Mouse (Mus musculus) right cerebral cortex, postnatal 10 days (tissue): ENCODE measurements at regions not wholly inside any gene's neighbourhood (a gene's known extent, or its start where the extent isn't known, plus 50 kb on each side); places are given as distances from the start of the nearest gene placed in this dataset.
"Not testable (repeated sequence)": the region's sequence is repeated elsewhere in the genome, so short reads cannot be mapped to it uniquely, and the experiment has no call there.

Source experiments
- DNase-seq, 2 experiments: peaks; one replicate each; pipeline ENCODE4 v3.0.0; 2021; ENCODE audit warnings: low spot score in 2 of 2

- no peak for DNase-seq
Observed at GRCm38 (mm10) chr7:113010150-113010549, 56.4 kb downstream of the Rassf10 start.

- no peak for DNase-seq
Observed at GRCm38 (mm10) chr7:113017092-113017755, 63.5 kb downstream of the Rassf10 start.

GRCm38 (mm10) chr7:113021412-113021811, 67.7 kb downstream of the Rassf10 start:
- DNase-seq: no peak

- DNase-seq: no peak
Observed at GRCm38 (mm10) chr7:113022516-113022915, 68.8 kb downstream of the Rassf10 start.

GRCm38 (mm10) chr7:113025758-113026157, 72.0 kb downstream of the Rassf10 start:
- no peak for DNase-seq

- no peak for DNase-seq
Observed at GRCm38 (mm10) chr7:113026290-113027075, 72.7 kb downstream of the Rassf10 start.

- no peak for DNase-seq
Observed at GRCm38 (mm10) chr7:113027125-113027801, 73.5 kb downstream of the Rassf10 start.

GRCm38 (mm10) chr7:113030053-113030752, 76.4 kb downstream of the Rassf10 start:
- no peak for DNase-seq

GRCm38 (mm10) chr7:113035751-113036150, 82.0 kb downstream of the Rassf10 start:
- no peak for DNase-seq

GRCm38 (mm10) chr7:113037825-113038613, 84.3 kb downstream of the Rassf10 start:
- no peak for DNase-seq

- DNase-seq: no peak
Observed at GRCm38 (mm10) chr7:113038906-113039671, 85.3 kb downstream of the Rassf10 start.

GRCm38 (mm10) chr7:113045613-113046159, 91.9 kb downstream of the Rassf10 start:
- DNase-seq: not testable (repeated sequence)

- no peak for DNase-seq
Observed at GRCm38 (mm10) chr7:113046406-113046805, 92.6 kb downstream of the Rassf10 start.

GRCm38 (mm10) chr7:113047583-113047982, 93.8 kb downstream of the Rassf10 start:
- no peak for DNase-seq

GRCm38 (mm10) chr7:113048097-113048795, 94.5 kb downstream of the Rassf10 start:
- DNase-seq: peak; percentile 54 to 61

GRCm38 (mm10) chr7:113049440-113049839, 95.7 kb downstream of the Rassf10 start:
- DNase-seq: no peak

GRCm38 (mm10) chr7:113052952-113053351, 99.2 kb downstream of the Rassf10 start:
- peak; percentile 40 to 46 for DNase-seq

- DNase-seq: no peak
Observed at GRCm38 (mm10) chr7:113056421-113056820, 102.7 kb downstream of the Rassf10 start.

GRCm38 (mm10) chr7:113059211-113059966, 105.6 kb downstream of the Rassf10 start:
- DNase-seq: peak; percentile 85
